Mouse (Mus musculus): ENCODE data around the gene Gfra1. TPM values are rescaled to one million over a fixed set of nuclear protein-coding genes. Genes with fewer than 3 reads are reported as not detected.

Gfra1 gene
- total and polyA plus RNA-seq, 3 experiments = not detected

GRCm38 (mm10) chr19:58193733-58194456, 261.8 kb downstream of the Gfra1 start:
- TF ChIP-seq NELFE (IDR thresholded peaks at IDR 0.05; ENCODE audit: low read depth, low read length) (no peak), ETS1 (conservative IDR thresholded peaks at IDR 0.05; ENCODE audit: low read depth, low read length) (no peak), RAD21 (IDR thresholded peaks at IDR 0.05; ENCODE audit: low read depth, low read length) (no peak), TBP (conservative IDR thresholded peaks at IDR 0.05; ENCODE audit: low read depth, low read length) (no peak), SMC3 (IDR thresholded peaks at IDR 0.05; ENCODE audit: low read depth, low read length) (no peak), NRF1 (IDR thresholded peaks at IDR 0.05; ENCODE audit: low read depth, low read length) (no peak), IRF4 (IDR thresholded peaks at IDR 0.05; ENCODE audit: low read depth, low read length) (peak; percentile 51; the same call in 1 of the 2 replicates)
- DNase-seq (ENCODE audit: extremely low read depth) = peak; percentile 64
- H3K9ac ChIP-seq (ENCODE audit: insufficient read depth, low read depth) = no peak overlapping the region
- H3K4me2 ChIP-seq (ENCODE audit: insufficient read depth, low read depth, poor library complexity, severe bottlenecking) = peak overlapping the region; percentile 37; the same call in 1 of the 2 replicates
- dilution Hi-C loops (cut with MboI; ENCODE audit: extremely low pct_ligation_motif_present, extremely low pct_unique_long_range_greater_than_20kb, low sequenced_read_pairs) = no loop called here
- no peak overlapping the region for H3K4me3 ChIP-seq (replicated peaks in 1 of 3; ENCODE audit: low read depth in 2 of 3, low read length in 2 of 3, poor library complexity in 1 of 3)
- H3K36me3 ChIP-seq (replicated peaks in 1 of 2; ENCODE audit: control insufficient read depth in 1 of 2, insufficient read depth in 1 of 2, low read length in 1 of 2) = no peaks in the 10 kb centered on the region
- in situ Hi-C loops (cut with MboI; ENCODE audit: low pct_ligation_motif_present, low pct_unique_long_range_greater_than_20kb, low sequenced_read_pairs) = no loop called here
- H3K9me3 ChIP-seq (replicated peaks; ENCODE audit: low read length) = no peaks in the 10 kb centered on the region
- H3K27ac ChIP-seq (ENCODE audit: insufficient read depth, low read depth) = no peak overlapping the region
- H3K4me1 ChIP-seq (ENCODE audit: control insufficient read depth in 1 of 2, insufficient read depth in 2 of 2) = peaks cover 0 to 33% of the 10 kb centered on the region in 2 experiments; a peak in 3 of 4 replicates
- no peaks in the 10 kb centered on the region for H3K79me2 ChIP-seq (replicated peaks; ENCODE audit: control insufficient read depth, extremely low read depth, insufficient read depth, poor library complexity, severe bottlenecking)
- no peaks in the 10 kb centered on the region for H3K27me3 ChIP-seq (replicated peaks)

GRCm38 (mm10) chr19:58190947-58191346, 264.8 kb downstream of the Gfra1 start:
- Histone ChIP-seq H3K4me2 (ENCODE audit: insufficient read depth, low read depth, poor library complexity, severe bottlenecking) (no peak overlapping the region), H3K9me3 (replicated peaks; ENCODE audit: low read length) (no peaks in the 10 kb centered on the region), H3K79me2 (replicated peaks; ENCODE audit: control insufficient read depth, extremely low read depth, insufficient read depth, poor library complexity, severe bottlenecking) (no peaks in the 10 kb centered on the region), H3K4me1 (ENCODE audit: control insufficient read depth in 1 of 2, insufficient read depth in 2 of 2) (peaks cover 2 to 26% of the 10 kb centered on the region in 2 experiments), H3K36me3 (replicated peaks in 1 of 2; ENCODE audit: control insufficient read depth in 1 of 2, insufficient read depth in 1 of 2, low read length in 1 of 2) (no peaks in the 10 kb centered on the region), H3K9ac (ENCODE audit: insufficient read depth, low read depth) (no peak overlapping the region), H3K27me3 (replicated peaks) (no peaks in the 10 kb centered on the region), H3K4me3 (replicated peaks in 1 of 3; ENCODE audit: low read depth in 2 of 3, low read length in 2 of 3, poor library complexity in 1 of 3) (no peak overlapping the region), H3K27ac (ENCODE audit: insufficient read depth, low read depth) (no peak overlapping the region)
- in situ Hi-C loops (cut with MboI; ENCODE audit: low pct_ligation_motif_present, low pct_unique_long_range_greater_than_20kb, low sequenced_read_pairs) = no loop called here
- no peak for TF ChIP-seq CHD1 (IDR thresholded peaks at IDR 0.05; ENCODE audit: low read depth, low read length)
- no peak for TF ChIP-seq BHLHE40 (IDR thresholded peaks at IDR 0.05; ENCODE audit: low read depth, low read length)
- TF ChIP-seq MAX (IDR thresholded peaks at IDR 0.05; ENCODE audit: low read length) = no peak
- dilution Hi-C loops (cut with MboI; ENCODE audit: extremely low pct_ligation_motif_present, extremely low pct_unique_long_range_greater_than_20kb, low sequenced_read_pairs) = no loop called here
- DNase-seq (ENCODE audit: extremely low read depth) = no peak

- Histone ChIP-seq H3K4me2 (ENCODE audit: insufficient read depth, low read depth, poor library complexity, severe bottlenecking) (no peak overlapping the region), H3K9ac (ENCODE audit: insufficient read depth, low read depth) (no peak overlapping the region), H3K27me3 (replicated peaks) (no peaks in the 10 kb centered on the region), H3K4me3 (replicated peaks in 1 of 3; ENCODE audit: low read depth in 2 of 3, low read length in 2 of 3, poor library complexity in 1 of 3) (no peak overlapping the region), H3K4me1 (ENCODE audit: control insufficient read depth in 1 of 2, insufficient read depth in 2 of 2) (peaks cover 2 to 6% of the 10 kb centered on the region in 2 experiments; a peak in 2 of 4 replicates), H3K79me2 (replicated peaks; ENCODE audit: control insufficient read depth, extremely low read depth, insufficient read depth, poor library complexity, severe bottlenecking) (no peaks in the 10 kb centered on the region), H3K27ac (ENCODE audit: insufficient read depth, low read depth) (no peak overlapping the region), H3K36me3 (replicated peaks in 1 of 2; ENCODE audit: control insufficient read depth in 1 of 2, insufficient read depth in 1 of 2, low read length in 1 of 2) (no peaks in the 10 kb centered on the region), H3K9me3 (replicated peaks; ENCODE audit: low read length) (no peaks in the 10 kb centered on the region)
- in situ Hi-C loops (cut with MboI; ENCODE audit: low pct_ligation_motif_present, low pct_unique_long_range_greater_than_20kb, low sequenced_read_pairs) (no loop called here), dilution Hi-C loops (cut with MboI; ENCODE audit: extremely low pct_ligation_motif_present, extremely low pct_unique_long_range_greater_than_20kb, low sequenced_read_pairs) (no loop called here)
- DNase-seq (ENCODE audit: extremely low read depth) = no peak
- no peak for TF ChIP-seq ELF1 (IDR thresholded peaks at IDR 0.05; ENCODE audit: low read depth, low read length)
- TF ChIP-seq GABPA (IDR thresholded peaks at IDR 0.05; ENCODE audit: insufficient replicate concordance, low read depth, low read length) = no peak
- no peak for TF ChIP-seq ZNF384 (IDR thresholded peaks at IDR 0.05; ENCODE audit: low read depth, low read length)
- TF ChIP-seq ZMIZ1 (IDR thresholded peaks at IDR 0.05; ENCODE audit: low read depth, low read length) = no peak
- no peak for TF ChIP-seq MAZ (IDR thresholded peaks at IDR 0.05; ENCODE audit: low read depth, low read length)
- no peak for TF ChIP-seq RCOR1 (conservative IDR thresholded peaks at IDR 0.05; ENCODE audit: low read depth, low read length)
- TF ChIP-seq ZKSCAN1 (IDR thresholded peaks at IDR 0.05; ENCODE audit: borderline replicate concordance, low read depth, low read length) = no peak
- TF ChIP-seq CHD2 (IDR thresholded peaks at IDR 0.05; ENCODE audit: low read length) = no peak
- no peak for TF ChIP-seq POLR2A (IDR thresholded peaks at IDR 0.05; ENCODE audit: low read depth, low read length)
- TF ChIP-seq KAT2A (IDR thresholded peaks at IDR 0.05; ENCODE audit: insufficient replicate concordance, low read length) = no peak
- TF ChIP-seq ETS1 (conservative IDR thresholded peaks at IDR 0.05; ENCODE audit: low read depth, low read length) = no peak
- no peak for TF ChIP-seq MXI1 (IDR thresholded peaks at IDR 0.05; ENCODE audit: low read depth, low read length)
Measured at GRCm38 (mm10) chr19:58186558-58186957, 269.2 kb downstream of the Gfra1 start.
